Mouse (Mus musculus) common myeloid progenitor, adult 5-6 weeks (primary cell): ENCODE results near the gene Spin1. TPM values are rescaled to one million over a fixed set of nuclear protein-coding genes. Genes with fewer than 3 reads are reported as not detected.

Source experiments
- ATAC-seq: replicated peaks from 2 replicates; pipeline ENCODE4 v1.8.0; 2016; ENCODE audit warnings: low read depth, mild to moderate bottlenecking, moderate TSS enrichment, inconsistent platforms; ENCODE audit not compliant: poor library complexity, severe bottlenecking
- total RNA-seq: library from RNA; stranded (forward); fragments of 200-1000, 187-1606 nt; gene quantifications from 2 replicates; pipeline ENCODE4 v1.2.3, GENCODE M21; 2017

The Spin1 gene
- total RNA-seq, 1 experiment from 2014 or later = 53.8 TPM

GRCm38 (mm10) chr13:51184896-51185295 is 84.2 kb downstream of the Spin1 start:
- ATAC-seq = no peak

DNA sequence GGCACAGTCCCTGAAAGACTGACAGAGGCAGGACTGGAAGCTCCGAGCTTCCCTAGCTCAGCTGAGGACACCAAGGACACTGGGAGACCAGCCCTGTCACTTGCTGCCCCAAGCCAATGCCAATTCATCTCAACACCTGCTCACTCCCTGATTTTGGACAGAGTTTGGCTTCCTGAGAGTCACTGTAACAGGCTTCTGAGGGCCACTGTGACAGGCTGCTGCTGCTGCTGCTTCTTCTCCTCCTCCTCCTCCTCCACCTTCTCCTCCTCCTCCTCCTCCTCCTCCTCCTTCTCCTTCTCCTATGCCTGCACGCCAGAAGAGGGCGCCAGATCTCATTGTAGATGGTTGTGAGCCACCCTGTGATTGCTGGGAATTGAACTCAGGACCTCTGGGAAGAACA is 89.7 kb downstream of the Spin1 start:
- no peak for ATAC-seq

DNA sequence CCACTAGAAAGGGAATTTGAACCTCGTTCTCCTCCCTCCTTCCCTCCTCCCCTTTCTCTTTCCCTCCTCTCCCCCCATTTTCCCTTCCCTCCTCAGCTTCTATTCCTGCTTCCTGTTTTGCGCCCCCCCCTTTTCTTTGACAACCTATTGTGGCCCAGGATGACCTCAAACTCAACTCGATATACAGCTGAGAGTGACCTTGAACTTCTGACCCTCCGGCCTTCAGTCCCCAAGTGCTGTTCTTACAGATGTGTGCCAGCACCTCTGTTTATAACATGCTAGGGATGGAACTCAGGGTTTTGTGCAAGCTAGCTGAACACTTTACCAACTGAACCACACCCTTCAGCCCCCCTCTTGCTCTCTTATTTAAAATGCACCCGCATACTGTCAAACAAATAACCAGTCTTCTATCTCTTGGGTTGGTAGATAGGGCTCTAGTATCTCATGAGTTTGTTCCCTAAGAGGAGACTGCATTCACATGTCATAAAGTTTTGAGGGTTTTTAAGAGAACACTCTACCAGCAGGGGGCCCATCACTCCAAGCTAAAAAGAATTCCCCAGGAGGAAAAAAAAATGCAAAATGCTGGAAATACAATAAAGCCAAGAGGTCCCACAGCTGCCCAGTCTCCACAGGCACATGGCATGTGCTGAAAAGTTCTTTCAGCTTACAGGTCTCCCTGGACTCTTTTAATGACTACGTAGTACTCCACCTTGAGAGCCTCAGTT is 90.9 kb downstream of the Spin1 start:
- no peak for ATAC-seq

DNA sequence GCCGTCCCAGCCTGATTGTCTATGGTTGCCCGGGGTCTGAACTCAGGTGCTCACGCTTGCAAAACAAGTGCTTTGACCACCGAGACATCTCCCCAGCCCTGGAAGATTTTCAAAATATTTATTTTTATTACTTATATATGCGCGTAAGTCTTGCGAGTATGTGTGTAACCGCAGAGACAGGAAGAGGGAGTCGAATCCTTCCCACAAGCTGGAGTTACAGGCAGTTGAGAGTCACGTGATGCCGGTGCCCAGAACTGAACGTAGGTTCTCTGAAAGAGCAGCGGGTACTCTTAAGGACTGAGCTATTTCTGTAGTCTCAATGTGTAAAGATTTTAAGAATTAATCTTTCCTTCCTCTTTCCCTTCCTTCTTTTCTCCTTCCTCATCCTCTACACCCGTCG is 93.2 kb downstream of the Spin1 start:
- ATAC-seq = peak; percentile 60

DNA sequence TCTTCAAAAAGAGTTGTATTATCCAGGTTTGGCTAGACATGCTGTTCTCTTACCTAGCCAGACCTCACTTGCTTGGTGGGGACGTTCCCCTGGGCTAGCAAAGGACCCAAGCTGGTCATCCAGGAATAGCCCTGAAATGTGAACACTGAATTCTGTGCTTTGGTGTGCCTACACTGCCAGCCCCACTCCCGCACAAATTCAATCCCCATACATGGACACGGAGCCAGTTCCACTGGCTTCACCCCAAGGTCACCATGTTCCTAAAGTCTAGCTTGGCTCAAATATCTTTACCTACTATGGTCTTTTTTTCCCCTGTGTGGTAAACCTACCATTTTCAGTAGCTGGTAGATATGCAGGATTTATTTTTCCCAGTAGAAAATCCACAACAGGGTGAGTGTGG is 97.0 kb downstream of the Spin1 start:
- no peak for ATAC-seq

DNA sequence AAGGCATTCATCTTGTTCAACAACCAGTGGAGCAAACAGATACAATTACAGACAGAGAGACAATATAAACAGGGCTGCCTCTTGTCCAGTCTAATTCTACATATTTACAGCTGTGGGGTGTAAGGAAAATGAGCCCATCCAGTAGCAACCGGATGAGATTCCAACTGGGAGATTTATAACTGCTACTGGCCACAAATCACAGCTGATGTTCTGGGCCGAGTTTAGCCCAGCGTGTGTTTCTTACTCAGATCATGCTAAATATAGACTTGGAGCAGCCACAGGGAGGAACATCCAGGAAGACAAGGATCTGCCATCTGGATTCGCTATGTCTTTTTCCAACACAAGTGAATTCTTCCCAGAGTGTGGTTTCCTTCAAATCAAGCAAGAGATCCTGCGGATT is 97.5 kb downstream of the Spin1 start:
- ATAC-seq = no peak

Other genes with a start within 250 kb of the Spin1 start
- not detected in 2 replicates for gene Nxnl2, start 70.1 kb downstream of the Spin1 start, total RNA-seq